ENCODE assay signal across 9 mouse cellular contexts in the genomic region with DNA sequence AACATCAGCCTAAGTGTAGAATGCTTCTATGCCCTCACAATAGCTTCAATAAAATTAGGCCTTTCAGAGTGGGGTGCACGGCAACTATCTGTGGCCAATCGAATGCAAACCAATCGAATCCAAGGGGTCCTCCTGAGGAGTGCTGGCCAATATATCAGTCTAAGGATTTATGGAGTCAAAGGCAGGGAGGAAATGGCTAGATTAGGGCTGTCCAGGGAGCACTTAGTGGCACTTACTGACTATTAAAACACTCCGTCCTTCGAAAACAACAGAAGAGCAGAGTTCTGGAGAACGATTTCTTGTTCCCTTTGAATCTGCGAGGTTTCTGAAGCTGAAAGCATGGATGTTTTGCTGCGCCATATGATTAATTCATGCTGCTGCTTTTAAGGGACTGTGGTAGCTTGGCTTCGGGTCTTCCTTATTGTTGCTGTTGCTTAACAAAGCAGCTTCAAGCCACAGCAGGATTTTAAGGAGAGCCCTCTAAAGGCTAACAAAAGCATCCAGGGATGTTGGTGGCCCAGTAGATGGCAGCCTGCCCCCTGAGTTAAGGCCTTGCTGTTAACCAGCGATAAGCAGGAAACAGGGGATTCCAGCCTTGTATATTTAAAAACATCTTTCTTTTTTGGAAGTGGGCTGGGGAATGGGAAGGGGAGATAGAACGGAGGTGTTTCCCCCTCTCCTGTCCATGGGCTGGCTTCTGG.
DNase-seq lines count a peak whose midpoint lies in the region; ATAC-seq lines count a peak whose summit lies in the region.
"Had no signal": no experiment of that assay in that cellular context is flagged by ENCODE, and none has a peak within 500 bp of the region (broad histone marks: within the 10 kb centered on the region; RNA-seq: fewer than 3 reads in every experiment).

No protein-coding gene starts in this region.

- no peaks in the 10 kb centered on the region for H3K36me3 ChIP-seq in intestine, embryonic 15.5 days
- H3K36me3 ChIP-seq in intestine, embryonic 16.5 days (ENCODE audit: control insufficient read depth, insufficient read depth, low read length), result no peaks in the 10 kb centered on the region
- no peaks in the 10 kb centered on the region for H3K36me3 ChIP-seq in forebrain, embryonic 15.5 days
- no peaks in the 10 kb centered on the region for H3K36me3 ChIP-seq in midbrain, embryonic 16.5 days (ENCODE audit: control insufficient read depth, insufficient read depth, low read length)
- H3K36me3 ChIP-seq: liver, embryonic 13.5 days had no signal

- no peak overlapping the region for H3K9ac ChIP-seq in intestine, embryonic 15.5 days
- no peak overlapping the region for H3K9ac ChIP-seq in intestine, embryonic 16.5 days (ENCODE audit: low read depth, low read length)
- H3K9ac ChIP-seq in forebrain, embryonic 15.5 days (replicated peaks), result 0 out of 2 replicates have a peak overlapping the region, but pooled peaks have one; percentile 0
- H3K9ac ChIP-seq in midbrain, embryonic 16.5 days (ENCODE audit: low read depth, low read length), result peak overlapping the region; percentile 43; the same call in 1 of the 2 replicates
- H3K9ac ChIP-seq: liver, embryonic 13.5 days had no signal

- H3K27me3 ChIP-seq in intestine, embryonic 15.5 days (replicated peaks), result no peaks in the 10 kb centered on the region; the same call in 1 of the 2 replicates
- H3K27me3 ChIP-seq in intestine, embryonic 16.5 days (replicated peaks; ENCODE audit: control insufficient read depth, insufficient read depth, low read length), result no peaks in the 10 kb centered on the region
- H3K27me3 ChIP-seq in forebrain, embryonic 15.5 days, result peaks cover 3% of the 10 kb centered on the region; the same call in 1 of the 2 replicates
- H3K27me3 ChIP-seq in midbrain, embryonic 16.5 days (ENCODE audit: control insufficient read depth, insufficient read depth, low read depth, low read length), result no peaks in the 10 kb centered on the region
- H3K27me3 ChIP-seq: liver, embryonic 13.5 days had no signal

- H3K4me3 ChIP-seq in intestine, embryonic 15.5 days (replicated peaks), result no peak overlapping the region
- no peak overlapping the region for H3K4me3 ChIP-seq in intestine, embryonic 16.5 days (ENCODE audit: low read length)
- H3K4me3 ChIP-seq in forebrain, embryonic 15.5 days, result no peak overlapping the region
- no peak overlapping the region for H3K4me3 ChIP-seq in midbrain, embryonic 16.5 days (ENCODE audit: low read depth, low read length)
- H3K4me3 ChIP-seq: liver, embryonic 13.5 days had no signal

- H3K27ac ChIP-seq in intestine, embryonic 15.5 days, result no peak overlapping the region
- H3K27ac ChIP-seq in intestine, embryonic 16.5 days (ENCODE audit: low read length), result no peak overlapping the region
- no peak overlapping the region for H3K27ac ChIP-seq in forebrain, embryonic 15.5 days (replicated peaks)
- H3K27ac ChIP-seq in midbrain, embryonic 16.5 days (ENCODE audit: low read length), result no peak overlapping the region
- H3K27ac ChIP-seq: liver, embryonic 13.5 days had no signal

- WGBS in intestine, embryonic 15.5 days, result 57% methylated on average over 11 of the region's 11 CpGs
- WGBS in intestine, embryonic 16.5 days, result 50% methylated on average over 11 of the region's 11 CpGs
- WGBS in forebrain, embryonic 15.5 days, result 45% methylated on average over 11 of the region's 11 CpGs
- 39% methylated on average over 11 of the region's 11 CpGs for WGBS in midbrain, embryonic 16.5 days

- H3K4me2 ChIP-seq in intestine, embryonic 15.5 days (replicated peaks), result peak overlapping the region; percentile 25; the same call in 1 of the 2 replicates
- H3K4me2 ChIP-seq in intestine, embryonic 16.5 days (ENCODE audit: low read depth, low read length), result no peak overlapping the region
- H3K4me2 ChIP-seq in forebrain, embryonic 15.5 days (replicated peaks), result no peak overlapping the region
- no peak overlapping the region; the same call in 1 of the 2 replicates for H3K4me2 ChIP-seq in midbrain, embryonic 16.5 days (ENCODE audit: low read length)
- H3K4me2 ChIP-seq: liver, embryonic 13.5 days had no signal

- H3K4me1 ChIP-seq in intestine, embryonic 15.5 days (replicated peaks), result no peaks in the 10 kb centered on the region
- H3K4me1 ChIP-seq in intestine, embryonic 16.5 days (ENCODE audit: control insufficient read depth, insufficient read depth, low read length), result no peaks in the 10 kb centered on the region
- H3K4me1 ChIP-seq in forebrain, embryonic 15.5 days, result peaks cover 6% of the 10 kb centered on the region; the same call in 1 of the 2 replicates
- peaks cover 2% of the 10 kb centered on the region; the same call in 1 of the 2 replicates for H3K4me1 ChIP-seq in midbrain, embryonic 16.5 days (ENCODE audit: control insufficient read depth, insufficient read depth, low read length)
- H3K4me1 ChIP-seq: liver, embryonic 13.5 days had no signal

- peak; percentile 76 for DNase-seq in brain, adult 2 months (ENCODE audit: low read depth, low spot score)
- peak; percentile 46 to 56 for DNase-seq in layer of hippocampus, postnatal 14 days (ENCODE audit: low spot score in 2 of 2)
- DNase-seq: liver, embryonic 13.5 days had no signal

- ATAC-seq in intestine, embryonic 15.5 days, result no peak
- no peak for ATAC-seq in intestine, embryonic 16.5 days
- no peak for ATAC-seq in forebrain, embryonic 15.5 days (replicated peaks)
- peak; percentile 71 for ATAC-seq in midbrain, embryonic 16.5 days
- ATAC-seq in erythroblast, adult 5-6 weeks (replicated peaks; ENCODE audit: low FRiP score, poor library complexity, severe bottlenecking), result no peak
- no peak for ATAC-seq in megakaryocyte-erythroid progenitor cell, adult 5-6 weeks (replicated peaks; ENCODE audit: low FRiP score, low TSS enrichment, poor library complexity, severe bottlenecking)

- no peaks in the 10 kb centered on the region for H3K9me3 ChIP-seq in intestine, embryonic 15.5 days
- no peaks in the 10 kb centered on the region for H3K9me3 ChIP-seq in intestine, embryonic 16.5 days (ENCODE audit: control insufficient read depth, low read length)
- H3K9me3 ChIP-seq in forebrain, embryonic 15.5 days, result no peaks in the 10 kb centered on the region
- H3K9me3 ChIP-seq in midbrain, embryonic 16.5 days (replicated peaks; ENCODE audit: control insufficient read depth, low read length, poor library complexity, severe bottlenecking), result no peaks in the 10 kb centered on the region
- H3K9me3 ChIP-seq: liver, embryonic 13.5 days had no signal

Comparison
In these comparisons a context has a peak if more than half of its experiments do, and no peak if none do; other contexts are left out.
1. H3K9ac ChIP-seq: peak in forebrain, embryonic 15.5 days (single experiment) and midbrain, embryonic 16.5 days (single experiment); none in intestine, embryonic 15.5 days (single experiment) and intestine, embryonic 16.5 days (single experiment).